Mouse (Mus musculus): ENCODE measurements around the gene Ptprt.

- no peak for TF ChIP-seq GATA1 (IDR thresholded peaks at IDR 0.05; ENCODE audit: borderline replicate concordance, low read length)
- no peak for TF ChIP-seq FLI1 (IDR thresholded peaks at IDR 0.05; ENCODE audit: low read length)
Observed at GRCm38 (mm10) chr2:162499501-162499915, 161.4 kb downstream of the Ptprt start.

Measured in megakaryocyte, embryonic 14.5 days (primary cell).